Mouse (Mus musculus): ENCODE data around the gene Mymk. TPM values are rescaled to one million over a fixed set of nuclear protein-coding genes. Genes with fewer than 3 reads are reported as not detected.

Gene Mymk
- polyA plus RNA-seq, 1 experiment, result 0.19 TPM

GRCm38 (mm10) chr2:27097776-27098175 is 25.8 kb upstream of the Mymk start:
- DNase-seq, result no peak
- WGBS, result 6% methylated on average over 6 of the region's 6 CpGs
- TF ChIP-seq POLR2A (IDR thresholded peaks at IDR 0.05; ENCODE audit: borderline replicate concordance, extremely low read depth, low read depth, low read length) (no peak), CTCF (IDR thresholded peaks at IDR 0.05; ENCODE audit: insufficient read depth, low read length) (no peak)
- H3K4me1 ChIP-seq (ENCODE audit: control insufficient read depth, insufficient read depth, low read length), result peaks cover 19% of the 10 kb centered on the region
- no peak overlapping the region for H3K4me3 ChIP-seq (replicated peaks; ENCODE audit: extremely low read depth, low read depth, low read length)

- DNase-seq, result no peak
- peaks cover 19% of the 10 kb centered on the region for H3K4me1 ChIP-seq (ENCODE audit: control insufficient read depth, insufficient read depth, low read length)
- no peak overlapping the region for H3K4me3 ChIP-seq (replicated peaks; ENCODE audit: extremely low read depth, low read depth, low read length)
- TF ChIP-seq CTCF (IDR thresholded peaks at IDR 0.05; ENCODE audit: insufficient read depth, low read length), result no peak
- TF ChIP-seq POLR2A (IDR thresholded peaks at IDR 0.05; ENCODE audit: borderline replicate concordance, extremely low read depth, low read depth, low read length), result no peak
- WGBS, result 22% methylated on average over 6 of the region's 6 CpGs
These were observed 25.3 kb upstream of the Mymk start for GRCm38 (mm10) chr2:27097241-27097656.

- WGBS, result 31% methylated on average over 13 of the region's 13 CpGs
- TF ChIP-seq CTCF (IDR thresholded peaks at IDR 0.05; ENCODE audit: insufficient read depth, low read length), result no peak
- no peak for TF ChIP-seq POLR2A (IDR thresholded peaks at IDR 0.05; ENCODE audit: borderline replicate concordance, extremely low read depth, low read depth, low read length)
- no peak overlapping the region for H3K4me3 ChIP-seq (replicated peaks; ENCODE audit: extremely low read depth, low read depth, low read length)
- peaks cover 19% of the 10 kb centered on the region for H3K4me1 ChIP-seq (ENCODE audit: control insufficient read depth, insufficient read depth, low read length)
- no peak for DNase-seq
These were observed 24.5 kb upstream of the Mymk start for GRCm38 (mm10) chr2:27096341-27096981.

- H3K4me3 ChIP-seq (replicated peaks; ENCODE audit: extremely low read depth, low read depth, low read length), result no peak overlapping the region
- TF ChIP-seq POLR2A (IDR thresholded peaks at IDR 0.05; ENCODE audit: borderline replicate concordance, extremely low read depth, low read depth, low read length) (no peak), CTCF (IDR thresholded peaks at IDR 0.05; ENCODE audit: insufficient read depth, low read length) (no peak)
- 93% methylated on average over 7 of the region's 7 CpGs for WGBS
- DNase-seq, result no peak
- peaks cover 19% of the 10 kb centered on the region for H3K4me1 ChIP-seq (ENCODE audit: control insufficient read depth, insufficient read depth, low read length)
These were observed 23.2 kb upstream of the Mymk start for GRCm38 (mm10) chr2:27095178-27095577.

- H3K4me3 ChIP-seq (replicated peaks; ENCODE audit: extremely low read depth, low read depth, low read length), result no peak overlapping the region
- H3K4me1 ChIP-seq (ENCODE audit: control insufficient read depth, insufficient read depth, low read length), result peaks cover 19% of the 10 kb centered on the region
- DNase-seq, result no peak
- 18% methylated on average over 1 of the region's 1 CpGs for WGBS
- no peak for TF ChIP-seq CTCF (IDR thresholded peaks at IDR 0.05; ENCODE audit: insufficient read depth, low read length)
- TF ChIP-seq POLR2A (IDR thresholded peaks at IDR 0.05; ENCODE audit: borderline replicate concordance, extremely low read depth, low read depth, low read length), result no peak
These were observed 17.3 kb upstream of the Mymk start for GRCm38 (mm10) chr2:27089238-27089637.

- WGBS, result 42% methylated on average over 5 of the region's 5 CpGs
- DNase-seq, result no peak
- Histone ChIP-seq H3K4me1 (ENCODE audit: control insufficient read depth, insufficient read depth, low read length) (peaks cover 23% of the 10 kb centered on the region), H3K4me3 (replicated peaks; ENCODE audit: extremely low read depth, low read depth, low read length) (no peak overlapping the region)
- TF ChIP-seq CTCF (IDR thresholded peaks at IDR 0.05; ENCODE audit: insufficient read depth, low read length) (no peak), POLR2A (IDR thresholded peaks at IDR 0.05; ENCODE audit: borderline replicate concordance, extremely low read depth, low read depth, low read length) (no peak)
These were observed 16.7 kb upstream of the Mymk start for GRCm38 (mm10) chr2:27088700-27089099.

- H3K4me3 ChIP-seq (replicated peaks; ENCODE audit: extremely low read depth, low read depth, low read length), result no peak overlapping the region
- DNase-seq, result peak; percentile 60
- WGBS, result 32% methylated on average over 18 of the region's 18 CpGs
- no peak for TF ChIP-seq CTCF (IDR thresholded peaks at IDR 0.05; ENCODE audit: insufficient read depth, low read length)
- H3K4me1 ChIP-seq (ENCODE audit: control insufficient read depth, insufficient read depth, low read length), result peaks cover 26% of the 10 kb centered on the region
These were observed 16.2 kb upstream of the Mymk start for GRCm38 (mm10) chr2:27088071-27088644.

- Histone ChIP-seq H3K4me3 (replicated peaks; ENCODE audit: extremely low read depth, low read depth, low read length) (no peak overlapping the region), H3K4me1 (ENCODE audit: control insufficient read depth, insufficient read depth, low read length) (peaks cover 26% of the 10 kb centered on the region)
- DNase-seq, result no peak
- WGBS, result 65% methylated on average over 5 of the region's 5 CpGs
- TF ChIP-seq POLR2A (IDR thresholded peaks at IDR 0.05; ENCODE audit: borderline replicate concordance, extremely low read depth, low read depth, low read length) (no peak), CTCF (IDR thresholded peaks at IDR 0.05; ENCODE audit: insufficient read depth, low read length) (no peak)
These were observed 15.6 kb upstream of the Mymk start for GRCm38 (mm10) chr2:27087581-27087980.

- 84% methylated on average over 4 of the region's 4 CpGs for WGBS
- DNase-seq, result no peak
- Histone ChIP-seq H3K4me3 (replicated peaks; ENCODE audit: extremely low read depth, low read depth, low read length) (no peak overlapping the region), H3K4me1 (ENCODE audit: control insufficient read depth, insufficient read depth, low read length) (peaks cover 26% of the 10 kb centered on the region)
- TF ChIP-seq POLR2A (IDR thresholded peaks at IDR 0.05; ENCODE audit: borderline replicate concordance, extremely low read depth, low read depth, low read length) (no peak), CTCF (IDR thresholded peaks at IDR 0.05; ENCODE audit: insufficient read depth, low read length) (no peak)
These were observed 14.6 kb upstream of the Mymk start for GRCm38 (mm10) chr2:27086483-27087010.

- peaks cover 26% of the 10 kb centered on the region for H3K4me1 ChIP-seq (ENCODE audit: control insufficient read depth, insufficient read depth, low read length)
- TF ChIP-seq POLR2A (IDR thresholded peaks at IDR 0.05; ENCODE audit: borderline replicate concordance, extremely low read depth, low read depth, low read length) (no peak), CTCF (IDR thresholded peaks at IDR 0.05; ENCODE audit: insufficient read depth, low read length) (no peak)
- no peak overlapping the region for H3K4me3 ChIP-seq (replicated peaks; ENCODE audit: extremely low read depth, low read depth, low read length)
- WGBS, result 50% methylated on average over 2 of the region's 2 CpGs
- DNase-seq, result no peak
These were observed 13.8 kb upstream of the Mymk start for GRCm38 (mm10) chr2:27085801-27086200.

Measured in lung, adult 2 months (tissue).